Mouse (Mus musculus) embryo, embryonic 11 days (tissue): ENCODE measurements at regions not wholly inside any gene's neighbourhood (a gene's known extent, or its start where the extent isn't known, plus 50 kb on each side); places are given as distances from the start of the nearest gene placed in this dataset.
A peak's percentile ranks its signal among the peaks of the same experiment; 100 is the strongest.

Experiments used
- DNase-seq: peaks from one replicate; pipeline ENCODE4 v3.0.0-alpha.2; 2015

GRCm38 (mm10) chr2:57772315-57772714, 225.4 kb upstream of the Galnt5 start:
- DNase-seq = peak; percentile 22

GRCm38 (mm10) chr2:57776154-57776553, 221.5 kb upstream of the Galnt5 start:
- no peak for DNase-seq

GRCm38 (mm10) chr2:57780836-57781235, 216.8 kb upstream of the Galnt5 start:
- DNase-seq = no peak

- no peak for DNase-seq
Observed at GRCm38 (mm10) chr2:57793519-57794296, 204.0 kb upstream of the Galnt5 start.

GRCm38 (mm10) chr2:57799279-57799678, 198.4 kb upstream of the Galnt5 start:
- DNase-seq = no peak

GRCm38 (mm10) chr2:57807911-57808310, 189.8 kb upstream of the Galnt5 start:
- DNase-seq = no peak

- DNase-seq = no peak
Observed at GRCm38 (mm10) chr2:57812996-57813395, 184.7 kb upstream of the Galnt5 start.

- DNase-seq = no peak
Observed at GRCm38 (mm10) chr2:57820343-57820742, 177.3 kb upstream of the Galnt5 start.

GRCm38 (mm10) chr2:57820923-57821322, 176.8 kb upstream of the Galnt5 start:
- no peak for DNase-seq

- no peak for DNase-seq
Observed at GRCm38 (mm10) chr2:57828284-57828683, 169.4 kb upstream of the Galnt5 start.

- DNase-seq = peak; percentile 83
Observed at GRCm38 (mm10) chr2:57832565-57833355, 164.9 kb upstream of the Galnt5 start.

GRCm38 (mm10) chr2:57845135-57845534, 152.5 kb upstream of the Galnt5 start:
- no peak for DNase-seq

GRCm38 (mm10) chr2:57847707-57848106, 150.0 kb upstream of the Galnt5 start:
- DNase-seq = no peak

GRCm38 (mm10) chr2:57849338-57850057, 148.2 kb upstream of the Galnt5 start:
- DNase-seq = peak; percentile 37

- peak; percentile 18 for DNase-seq
Observed at GRCm38 (mm10) chr2:57850058-57850400, 147.7 kb upstream of the Galnt5 start.

- DNase-seq = no peak
Observed at GRCm38 (mm10) chr2:57856524-57857107, 141.1 kb upstream of the Galnt5 start.

- DNase-seq = peak; percentile 19
Observed at GRCm38 (mm10) chr2:57865289-57865688, 132.4 kb upstream of the Galnt5 start.

- DNase-seq = no peak
Observed at GRCm38 (mm10) chr2:57868046-57868445, 129.6 kb upstream of the Galnt5 start.

- DNase-seq = no peak
Observed at GRCm38 (mm10) chr2:57900168-57900567, 97.5 kb upstream of the Galnt5 start.

GRCm38 (mm10) chr2:57900580-57901247, 97.0 kb upstream of the Galnt5 start:
- no peak for DNase-seq

- DNase-seq = no peak
Observed at GRCm38 (mm10) chr2:57905184-57905583, 92.5 kb upstream of the Galnt5 start.

- no peak for DNase-seq
Observed at GRCm38 (mm10) chr2:57906939-57907338, 90.7 kb upstream of the Galnt5 start.

- no peak for DNase-seq
Observed at GRCm38 (mm10) chr2:57909706-57910105, 88.0 kb upstream of the Galnt5 start.
